Mouse (Mus musculus): ENCODE data around the gene Brf1.

The Brf1 gene

DNA sequence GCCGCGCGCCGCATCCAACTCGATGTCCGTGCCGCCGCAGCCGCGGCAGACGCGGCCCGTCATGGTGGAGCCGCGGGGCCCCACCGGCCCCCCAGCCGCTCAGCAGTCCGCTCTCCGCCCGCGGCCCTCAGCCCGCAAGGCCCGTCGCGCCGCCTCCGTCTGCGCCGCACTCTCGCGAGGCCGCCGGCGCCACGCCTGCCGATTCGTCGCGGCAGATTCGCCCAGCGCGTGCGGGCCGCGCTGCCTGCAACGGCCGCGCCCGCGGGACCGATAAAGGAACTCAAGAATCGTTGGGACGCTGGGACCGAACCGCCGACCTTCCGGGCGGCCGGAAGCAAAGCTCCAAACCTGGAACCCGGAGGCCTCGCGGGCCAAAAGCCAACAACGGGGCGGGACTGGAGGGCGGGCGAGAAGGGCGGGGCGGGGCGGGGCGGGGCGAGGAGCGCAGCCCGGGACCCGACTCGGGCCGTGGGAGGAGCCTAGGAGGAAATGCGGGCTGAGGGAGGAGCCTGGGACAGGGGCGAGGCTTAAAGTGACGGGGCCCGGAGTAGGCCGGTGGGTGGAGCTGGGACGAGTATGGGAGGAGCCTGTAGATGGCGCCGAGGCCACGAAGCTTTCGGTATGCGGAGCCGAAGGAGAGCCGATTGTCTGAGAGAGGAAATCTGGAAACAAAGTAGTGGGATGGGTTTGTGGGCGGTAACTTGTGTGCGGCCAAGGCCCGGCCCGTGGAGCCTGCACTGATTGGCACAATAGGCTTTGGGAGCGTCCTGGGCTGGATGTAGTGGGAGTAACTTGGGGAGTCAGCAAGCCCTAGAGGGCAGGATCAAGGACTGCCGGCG, at the start of gene Brf1:
TSS of gene Brf1 (minus strand) at position 411 of the 839 bp plus-strand sequence.
- DNase-seq (ENCODE audit: low spot score): peak; percentile 98

DNA sequence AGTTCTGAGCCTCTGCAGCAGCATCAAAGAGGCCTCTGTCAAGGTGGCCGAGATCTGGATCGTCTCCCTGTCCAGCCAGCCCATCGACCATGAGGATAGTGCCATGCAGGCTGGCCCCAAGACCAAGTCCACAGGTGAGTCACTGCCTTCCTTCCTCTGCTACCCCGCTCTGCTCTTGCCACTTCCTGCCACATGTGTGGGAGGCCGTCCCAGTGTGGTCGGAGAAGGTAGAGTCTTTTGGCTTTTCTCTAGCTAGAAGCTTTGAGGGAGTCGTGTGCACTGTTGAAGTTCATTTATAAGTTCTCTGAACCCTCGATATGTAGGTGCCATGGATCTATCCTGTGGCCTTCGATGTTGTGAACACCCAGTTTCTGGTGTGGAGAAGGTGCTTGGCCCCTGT, 49.3 kb upstream of the Brf1 start:
- no peak for DNase-seq (ENCODE audit: low spot score)

DNA sequence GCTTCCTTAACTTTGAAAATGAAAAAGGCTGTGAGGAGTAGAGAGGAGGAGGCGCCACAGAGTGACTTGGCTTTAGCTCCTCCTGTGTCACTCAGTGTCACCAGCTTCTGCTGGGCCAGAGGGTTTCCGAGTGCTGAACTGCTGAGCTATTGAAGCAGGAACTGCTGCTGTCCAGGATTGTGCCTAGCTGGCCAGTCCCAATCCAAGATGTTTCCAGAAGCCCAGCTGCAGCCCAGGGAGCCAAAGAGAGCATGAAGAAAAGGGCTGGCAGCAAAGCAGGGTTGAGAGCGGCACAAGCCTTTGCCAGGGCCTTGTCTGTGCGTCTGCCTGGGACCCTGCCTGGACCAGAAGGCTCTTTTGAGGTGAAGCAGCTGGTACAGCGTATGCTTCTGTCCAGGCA, 47.6 kb upstream of the Brf1 start:
- DNase-seq (ENCODE audit: low spot score): no peak

DNA sequence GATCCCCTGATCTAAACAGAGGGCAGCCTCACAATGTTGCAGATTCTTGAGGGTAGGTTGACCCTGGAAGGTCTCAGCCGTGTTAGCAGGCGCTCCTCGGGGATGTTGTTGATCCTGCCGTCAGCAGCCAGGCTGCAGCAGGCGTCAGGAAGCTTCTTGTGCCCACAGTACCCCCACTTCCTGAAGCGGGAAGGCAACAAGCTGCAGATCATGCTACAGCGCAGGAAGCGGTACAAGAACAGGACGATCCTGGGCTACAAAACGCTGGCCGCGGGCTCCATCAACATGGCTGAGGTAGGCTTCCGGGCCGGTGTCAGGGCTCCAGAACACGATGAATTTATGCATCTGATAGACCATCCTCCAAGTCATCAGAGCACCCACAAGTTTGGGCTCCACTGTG, 46.4 kb upstream of the Brf1 start:
- DNase-seq (ENCODE audit: low spot score): no peak

DNA sequence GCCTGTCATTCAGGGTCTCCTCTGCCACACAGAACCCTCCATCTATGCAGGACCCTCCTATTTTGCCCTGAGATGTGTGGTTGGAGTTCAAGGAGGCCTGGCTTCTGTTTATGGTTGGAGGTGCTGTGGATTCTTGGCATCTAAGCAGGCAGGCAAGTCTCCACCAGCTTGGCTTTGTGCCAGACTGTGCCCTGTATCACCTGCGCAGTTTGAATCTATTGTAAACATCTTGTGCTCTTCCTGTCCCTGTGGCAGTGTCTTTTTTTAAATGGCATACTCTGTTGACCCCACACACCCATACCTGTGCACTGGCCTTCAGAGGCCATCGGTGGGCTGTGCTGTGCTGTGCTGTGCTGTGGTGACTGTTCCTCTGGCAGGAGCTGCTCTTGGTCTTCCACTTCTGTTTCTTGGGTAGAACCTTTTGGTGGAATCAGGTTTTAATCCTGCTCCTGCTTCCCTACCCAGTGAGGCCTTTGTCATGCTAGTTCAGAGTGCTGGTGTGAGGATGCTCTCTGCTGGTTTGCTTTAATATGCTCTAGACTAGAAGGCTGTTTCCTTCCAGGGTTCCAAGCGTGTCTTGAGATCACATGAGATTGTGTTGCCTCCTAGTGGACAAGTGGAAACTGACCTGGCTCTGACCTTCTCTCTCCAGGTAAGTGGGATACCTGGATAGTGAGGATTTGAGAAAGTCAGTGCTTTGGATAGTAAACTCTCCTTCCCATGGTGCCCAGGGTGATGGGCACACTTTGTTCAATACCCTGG, 44.6 kb upstream of the Brf1 start:
- DNase-seq (ENCODE audit: low spot score): peak; percentile 30

DNA sequence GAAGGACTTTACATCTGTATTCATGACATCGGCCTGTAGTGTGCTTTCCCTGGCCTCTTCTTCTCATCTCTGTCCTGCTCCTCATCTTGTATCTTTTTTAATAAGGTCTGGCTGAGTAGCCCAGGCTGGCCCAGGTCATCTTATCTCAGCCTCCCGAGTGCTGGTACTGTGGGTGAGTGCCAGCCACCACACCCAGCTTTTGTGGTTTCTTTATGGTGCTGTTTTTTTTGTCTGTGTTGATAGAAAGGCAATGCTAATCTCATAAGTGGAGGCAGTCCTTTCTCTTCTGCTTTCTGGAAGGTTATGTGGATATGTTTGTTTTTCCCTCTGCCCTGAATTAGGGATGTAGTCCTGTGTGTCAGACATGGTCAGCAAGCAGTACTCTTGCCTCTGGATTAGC, 42.0 kb upstream of the Brf1 start:
- DNase-seq (ENCODE audit: low spot score): no peak

DNA sequence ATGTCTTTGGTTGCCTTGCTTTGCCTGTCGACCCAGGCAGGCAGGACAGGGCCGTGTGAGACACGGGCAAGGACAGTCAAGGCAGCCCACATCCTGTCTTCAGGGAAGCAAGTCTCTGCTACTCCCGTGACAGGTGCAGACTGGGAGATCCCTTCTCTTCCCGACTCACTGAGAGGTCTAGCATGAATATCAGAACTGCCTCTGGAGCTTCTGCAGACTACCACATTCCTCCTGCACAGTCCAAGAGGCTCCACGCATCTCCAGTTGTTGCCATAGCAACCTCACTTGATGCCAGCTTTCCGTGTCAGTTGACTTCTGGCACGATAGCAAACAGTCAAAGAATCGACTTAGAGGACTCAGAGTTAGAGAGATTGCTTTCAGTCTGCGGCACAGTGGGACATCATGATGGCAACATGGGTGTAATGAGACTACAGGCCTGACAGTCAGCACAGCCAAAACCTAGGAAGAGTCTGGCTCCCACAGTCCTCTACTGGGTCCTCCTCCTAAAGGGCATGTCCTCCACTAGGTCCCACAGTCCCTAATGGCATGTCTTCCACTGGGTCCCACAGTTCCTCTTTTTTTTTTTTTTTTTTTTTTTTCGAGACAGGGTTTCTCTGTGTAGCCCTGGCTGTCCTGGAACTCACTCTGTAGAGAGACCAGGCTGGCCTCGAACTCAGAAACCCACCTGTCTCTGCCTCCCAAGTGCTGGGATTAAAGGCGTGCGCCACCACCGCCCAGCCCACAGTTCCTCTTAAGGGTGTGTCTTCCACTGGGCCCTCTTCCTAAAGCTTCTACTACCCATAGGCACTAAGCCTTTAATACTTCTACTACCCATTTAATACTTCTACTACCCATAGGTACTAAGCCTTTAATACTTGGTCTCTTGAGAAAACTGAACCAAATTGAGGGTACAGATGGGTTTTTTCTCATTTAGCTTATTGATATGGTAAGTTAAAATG, 41.3 kb upstream of the Brf1 start:
- peak; percentile 48 for DNase-seq (ENCODE audit: low spot score)

DNA sequence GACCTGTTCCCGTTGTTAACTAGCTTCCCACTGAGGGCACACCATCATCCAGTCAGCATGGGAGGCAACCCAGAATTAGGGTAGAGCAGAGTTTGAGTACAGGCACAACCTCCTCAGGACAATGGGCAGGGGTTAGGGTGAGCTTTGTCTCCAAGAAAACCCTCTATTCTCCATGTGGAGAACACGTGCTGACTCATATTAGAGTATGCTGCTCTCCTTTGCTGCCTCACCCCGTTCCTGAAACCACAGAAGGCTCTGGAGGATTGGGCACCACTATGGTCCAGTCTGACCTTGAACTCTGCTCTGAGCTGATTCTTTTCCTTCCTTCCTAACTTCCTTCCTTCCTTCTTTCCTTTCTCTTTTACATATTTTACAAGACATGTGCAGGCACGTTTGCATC, 37.9 kb upstream of the Brf1 start:
- DNase-seq (ENCODE audit: low spot score): no peak

DNA sequence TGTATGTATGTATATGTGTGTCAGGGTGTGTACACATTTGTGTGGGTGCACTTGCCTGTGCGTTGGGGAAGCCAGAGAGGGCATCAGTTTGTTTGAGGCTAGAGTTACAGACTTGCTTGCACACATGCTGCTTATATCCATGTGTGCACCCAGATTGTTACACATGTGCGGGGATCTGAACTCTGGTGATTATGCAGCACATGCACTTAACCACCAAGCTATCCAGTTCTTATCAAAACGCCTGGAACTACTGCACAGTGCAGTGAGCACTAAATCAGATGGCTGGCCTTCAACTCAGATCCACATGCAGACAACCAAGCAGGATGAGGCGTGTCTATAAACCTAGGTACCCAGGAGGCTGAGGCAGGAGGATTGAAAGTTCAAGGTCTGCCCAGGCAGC, 36.5 kb upstream of the Brf1 start:
- no peak for DNase-seq (ENCODE audit: low spot score)

DNA sequence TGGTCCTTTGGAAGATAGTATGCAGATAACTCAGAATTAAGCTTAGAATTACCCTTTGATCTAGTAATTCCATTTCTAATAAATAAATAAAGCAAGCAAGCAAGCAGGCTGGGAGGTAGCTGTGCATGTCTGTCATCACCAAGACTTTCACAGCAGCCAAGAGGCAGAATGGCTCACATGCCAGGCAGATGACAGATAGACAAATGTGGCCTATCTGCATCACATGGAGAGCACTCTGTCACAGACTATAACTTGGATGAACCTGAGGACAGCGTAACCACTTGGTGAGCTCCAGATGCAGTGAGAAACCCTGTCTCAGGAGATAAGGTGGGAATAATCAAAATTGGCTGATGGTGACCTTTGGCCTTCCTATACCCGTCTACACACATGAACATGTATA, 34.6 kb upstream of the Brf1 start:
- DNase-seq (ENCODE audit: low spot score): no peak

DNA sequence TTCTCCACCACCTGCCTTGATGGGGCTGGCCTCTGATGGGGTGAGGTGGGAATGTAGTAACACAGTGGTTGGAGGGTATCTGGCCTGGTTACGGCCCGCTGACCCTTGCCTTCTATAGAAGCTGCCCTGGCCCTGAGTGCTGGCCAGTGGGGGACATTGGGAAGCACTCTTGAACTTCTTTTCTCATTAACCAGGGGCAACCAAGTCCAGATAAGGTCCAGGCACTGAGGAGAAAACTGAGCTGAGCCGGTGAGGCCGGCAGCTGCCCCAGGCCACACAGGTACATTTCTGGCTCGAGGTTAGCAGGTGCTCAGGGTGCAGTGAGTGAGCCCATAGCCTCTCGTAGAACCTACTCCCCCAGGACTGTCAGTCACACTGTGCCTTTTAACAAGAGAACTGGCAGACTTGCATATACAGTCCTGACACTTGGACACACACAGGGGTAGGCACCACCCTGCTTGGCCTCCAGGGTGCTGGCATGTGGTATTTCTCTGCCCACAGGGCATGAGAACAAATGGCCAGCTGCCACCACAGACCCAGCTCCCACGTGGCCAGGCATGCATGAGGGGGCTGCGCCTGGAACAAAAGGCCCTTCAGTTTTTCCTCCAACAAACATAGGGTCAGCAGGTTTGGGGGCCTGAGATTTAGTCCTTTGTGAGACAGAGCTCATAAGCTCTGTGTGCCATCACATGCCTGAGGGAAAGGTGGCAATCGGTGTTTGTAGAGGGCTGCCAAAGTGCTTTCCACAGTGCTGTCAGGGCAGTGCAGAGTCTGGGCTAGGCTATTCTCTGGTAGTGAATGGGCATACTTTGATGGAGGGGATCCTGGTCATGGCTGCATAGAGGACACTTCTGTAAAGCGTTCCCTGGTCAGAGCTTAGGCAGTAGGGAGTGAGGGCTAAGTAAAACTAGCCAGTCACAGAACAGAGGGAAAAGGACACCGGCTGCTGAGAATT, 32.1 kb upstream of the Brf1 start:
- peak; percentile 61 for DNase-seq (ENCODE audit: low spot score)

DNA sequence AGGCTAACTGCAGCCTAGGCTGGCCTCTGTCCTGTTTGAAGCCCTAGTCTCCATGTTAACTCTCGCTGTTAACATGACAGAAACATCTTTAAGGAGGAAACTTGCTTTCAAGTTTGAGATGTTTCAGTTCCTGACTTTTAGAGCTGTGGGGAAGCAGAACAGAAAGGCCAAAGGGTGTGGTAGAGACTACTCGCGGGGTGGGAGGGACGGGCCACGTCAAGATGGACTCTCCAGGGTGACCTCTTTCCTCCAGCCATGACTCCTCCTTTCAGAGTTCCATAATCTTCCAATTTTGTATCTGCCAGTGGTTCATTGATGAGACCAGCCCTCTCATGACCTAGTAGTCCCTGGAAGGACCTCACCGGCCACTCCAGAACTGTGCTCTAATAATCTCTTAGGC, 30.9 kb upstream of the Brf1 start:
- no peak for DNase-seq (ENCODE audit: low spot score)

DNA sequence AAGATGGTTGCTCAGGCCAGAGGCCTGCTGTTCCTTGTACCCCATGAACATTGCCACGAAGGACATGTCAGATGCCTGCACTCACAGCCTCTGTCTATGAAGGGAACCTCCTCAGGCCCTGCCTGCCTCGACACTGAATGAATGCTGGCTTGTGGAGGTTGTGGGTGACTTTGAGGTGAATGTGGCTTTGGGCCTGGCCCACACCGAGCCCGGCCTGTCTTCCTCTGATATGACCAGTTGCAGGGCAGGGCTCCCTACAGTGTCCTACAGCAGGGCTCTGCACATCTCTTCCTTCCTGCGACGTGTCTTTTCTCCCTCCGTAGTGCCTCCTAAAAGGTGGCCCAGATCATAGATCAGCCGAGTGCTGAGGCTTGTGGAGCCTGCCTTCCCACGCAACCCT, 30.5 kb upstream of the Brf1 start:
- DNase-seq (ENCODE audit: low spot score): no peak

DNA sequence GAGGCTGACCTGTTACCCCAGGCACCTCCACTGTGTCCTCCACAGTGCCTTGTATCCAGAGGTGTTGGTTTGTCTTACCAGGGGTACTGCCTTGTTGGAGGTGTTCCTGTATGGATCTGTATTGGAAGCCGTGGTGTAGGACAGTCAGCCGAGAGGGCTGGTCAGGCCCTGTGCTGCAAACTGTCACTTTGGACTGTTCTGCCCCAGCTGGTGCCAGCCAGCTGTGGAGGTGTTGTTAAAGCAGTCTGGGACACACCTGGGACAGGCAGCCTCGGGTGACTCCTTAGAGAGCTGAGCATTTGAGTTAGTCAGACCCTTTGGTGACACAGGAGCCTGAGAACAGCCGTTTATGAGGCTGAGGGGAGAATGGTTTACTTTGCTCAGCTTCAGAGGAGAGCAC, 29.5 kb upstream of the Brf1 start:
- no peak for DNase-seq (ENCODE audit: low spot score)

DNA sequence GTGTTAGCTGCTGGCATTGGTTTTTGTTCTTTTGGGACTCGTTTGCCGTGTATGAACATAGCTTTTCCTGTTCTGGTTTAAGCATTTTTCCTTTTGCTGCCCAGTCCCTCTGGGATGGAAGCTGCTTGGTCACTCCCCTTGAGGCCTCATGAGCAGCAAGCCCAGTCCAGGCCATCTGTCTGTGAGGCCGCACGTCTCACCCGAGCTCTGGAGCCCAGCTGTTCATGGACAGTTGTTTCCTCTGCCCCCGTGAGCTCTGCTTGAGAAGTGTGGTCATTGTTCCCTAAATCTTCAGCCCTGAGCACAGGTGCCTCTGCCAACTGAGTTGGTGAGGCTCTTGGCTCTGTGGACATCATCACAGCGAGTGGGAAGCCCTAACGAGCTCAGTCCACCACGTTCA, 28.4 kb upstream of the Brf1 start:
- no peak for DNase-seq (ENCODE audit: low spot score)

DNA sequence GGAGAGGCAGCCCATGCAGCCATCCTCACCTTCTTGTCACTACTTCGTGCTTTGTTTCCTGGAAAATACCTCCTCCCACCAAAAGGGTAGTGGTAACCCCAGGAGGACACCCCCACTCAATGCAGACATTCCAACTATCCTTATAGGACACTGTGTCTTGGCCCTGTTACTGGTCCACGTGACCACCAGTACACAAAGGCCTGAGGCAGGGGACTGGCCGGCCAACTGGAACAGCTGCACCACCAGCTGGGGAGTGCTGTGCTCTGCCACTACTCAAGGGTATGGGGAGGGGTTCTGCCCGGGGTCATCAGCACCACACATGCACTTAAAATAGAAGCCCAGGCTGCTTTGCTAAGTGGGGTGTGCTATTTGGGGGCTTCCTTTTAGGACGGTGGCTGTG, 27.6 kb upstream of the Brf1 start:
- no peak for DNase-seq (ENCODE audit: low spot score)

DNA sequence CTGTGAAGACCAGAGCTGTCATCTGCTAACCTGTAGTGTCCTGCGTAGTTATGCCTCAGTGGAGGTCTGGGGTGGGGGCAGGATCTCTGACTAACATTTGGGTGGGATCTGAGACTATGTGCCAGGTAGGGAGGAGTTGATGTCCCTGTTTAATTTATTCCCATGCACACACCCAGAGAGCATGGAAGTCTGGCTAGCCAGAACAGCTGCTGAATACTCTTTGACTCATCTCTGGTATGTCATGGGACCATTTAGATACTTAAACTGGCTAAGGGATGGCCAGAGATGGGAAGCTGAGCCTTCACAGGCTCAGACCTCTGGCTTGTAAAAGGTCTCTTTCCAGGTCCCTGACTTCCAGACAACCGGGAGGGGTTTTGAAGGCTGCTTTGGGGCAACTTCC, 27.0 kb upstream of the Brf1 start:
- DNase-seq (ENCODE audit: low spot score): no peak

DNA sequence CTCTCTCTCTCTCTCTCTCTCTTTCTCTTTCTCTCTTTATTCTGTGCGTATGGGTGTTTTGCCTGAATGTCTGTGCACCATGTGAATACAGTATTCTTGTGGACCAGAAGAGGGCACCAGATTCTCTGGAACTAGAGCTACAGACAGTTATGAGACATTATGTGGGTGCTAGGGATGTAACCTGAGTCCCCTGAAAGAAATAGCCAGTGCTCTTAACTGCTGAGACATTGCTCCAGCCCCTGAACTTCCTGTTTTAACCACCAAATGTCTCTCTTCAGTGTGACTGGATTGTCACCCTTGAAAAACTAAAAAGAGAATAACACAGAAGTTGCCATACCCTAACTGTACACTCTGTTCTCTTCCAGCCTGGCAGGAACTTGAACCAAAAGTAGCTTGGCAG, 26.1 kb upstream of the Brf1 start:
- no peak for DNase-seq (ENCODE audit: low spot score)

DNA sequence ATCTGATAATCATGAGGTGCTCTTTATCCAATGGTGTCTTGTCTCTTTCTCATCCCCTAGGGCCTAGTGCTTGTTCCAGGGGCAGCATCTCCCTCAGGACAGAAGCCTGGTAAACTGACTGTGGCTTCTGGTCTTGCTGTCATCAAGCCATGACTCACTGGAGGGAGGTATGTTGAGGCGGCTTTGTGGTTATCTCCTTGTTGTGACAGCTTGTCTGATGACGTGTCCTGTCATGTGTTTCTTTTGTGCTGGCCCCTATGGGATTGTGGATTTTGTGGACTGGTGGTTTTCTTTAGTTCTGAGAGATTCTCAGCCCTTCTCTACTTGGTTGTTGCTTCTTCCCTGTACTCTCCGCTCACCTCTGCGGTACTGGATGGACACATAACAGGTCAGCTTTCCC, 22.6 kb upstream of the Brf1 start:
- DNase-seq (ENCODE audit: low spot score): no peak

DNA sequence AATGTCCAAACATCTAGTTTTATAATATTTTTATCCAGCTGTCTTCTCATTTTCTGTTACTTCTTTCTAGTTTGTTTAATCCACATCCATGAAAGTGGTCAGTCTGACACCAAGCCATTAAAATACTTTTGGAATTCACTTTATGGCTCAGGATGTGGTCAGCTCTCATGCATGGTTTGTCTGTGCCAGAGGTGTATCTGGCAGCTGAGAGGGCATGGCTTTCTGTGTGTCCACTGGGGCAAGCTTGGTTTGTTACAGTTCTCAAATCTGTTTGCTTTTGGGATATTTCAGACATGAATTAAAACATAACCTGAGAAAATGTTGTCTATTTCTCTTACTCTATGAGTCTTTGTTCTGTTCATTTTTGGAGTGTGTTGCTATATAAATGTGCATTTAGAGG, 21.0 kb upstream of the Brf1 start:
- no peak for DNase-seq (ENCODE audit: low spot score)

DNA sequence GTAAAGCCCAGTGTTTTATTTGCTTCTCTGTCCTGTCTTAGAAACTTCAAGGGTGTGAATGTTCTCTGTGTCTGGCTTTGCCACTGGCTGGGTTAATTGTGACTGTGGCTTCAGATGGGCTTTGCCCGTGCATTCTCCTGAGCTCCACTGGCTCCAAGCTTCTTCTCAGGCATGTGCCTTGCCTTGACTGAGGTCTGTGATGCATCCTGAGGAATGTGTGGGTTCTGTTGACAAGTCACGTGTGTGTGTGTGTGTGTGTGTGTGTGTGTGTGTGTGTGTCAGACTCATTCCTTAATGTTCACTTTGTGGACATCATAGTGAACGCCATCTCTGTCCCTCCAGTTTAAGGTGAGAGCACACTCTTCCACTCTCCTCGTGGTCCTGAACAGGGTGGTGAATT, 18.3 kb upstream of the Brf1 start:
- no peak for DNase-seq (ENCODE audit: low spot score)
